Mouse (Mus musculus) liver, embryonic 11.5 days (tissue): ENCODE data around the gene Slc25a31. TPM values are rescaled to one million over a fixed set of nuclear protein-coding genes. Genes with fewer than 3 reads are reported as not detected.

ENCODE experiments used
- ATAC-seq: fragments of 200-750 bp; cut with Nextera tagmentation; replicated peaks from 2 replicates; pipeline ENCODE4 v1.8.0; 2017; ENCODE audit warnings: moderate number of reproducible peaks, mild to moderate bottlenecking, moderate TSS enrichment, moderate library complexity; ENCODE audit not compliant: low FRiP score
- DNase-seq: peaks from one replicate; pipeline ENCODE4 v3.0.0-alpha.2; 2017; ENCODE audit warnings: low spot score
- H3K27ac ChIP-seq: fragments of 300-500 bp; sonication (generic); 2 replicates; pipeline ENCODE4 v1.5.1; 2014; ENCODE audit warnings: mild to moderate bottlenecking, low read depth, low read length, control low read depth
- H3K27me3 ChIP-seq: fragments of 300-500 bp; sonication (generic); replicated peaks from 2 replicates; pipeline ENCODE4 v1.6.1; 2014; ENCODE audit warnings: low read length, mixed read lengths; ENCODE audit not compliant: control insufficient read depth, insufficient read depth
- H3K36me3 ChIP-seq: fragments of 300-500 bp; sonication (generic); 2 replicates; pipeline ENCODE4 v1.6.1; 2014; ENCODE audit warnings: mild to moderate bottlenecking, low read length, moderate library complexity, mixed read lengths; ENCODE audit not compliant: control insufficient read depth, insufficient read depth
- H3K4me1 ChIP-seq: fragments of 300-500 bp; sonication (generic); replicated peaks from 2 replicates; pipeline ENCODE4 v1.6.1; 2014; ENCODE audit warnings: low read length, mixed read lengths; ENCODE audit not compliant: control insufficient read depth, insufficient read depth
- H3K4me2 ChIP-seq: fragments of 300-500 bp; sonication (generic); 2 replicates; pipeline ENCODE4 v1.6.1; 2014; ENCODE audit warnings: mild to moderate bottlenecking, control low read depth, moderate library complexity
- H3K4me3 ChIP-seq: fragments of 300-500 bp; sonication (generic); 2 replicates; pipeline ENCODE4 v1.5.1; 2014; ENCODE audit warnings: low read depth, low read length, control low read depth
- H3K9ac ChIP-seq: fragments of 300-500 bp; sonication (generic); 2 replicates; pipeline ENCODE4 v1.6.1; 2014; ENCODE audit warnings: low read depth, low read length, control low read depth
- H3K9me3 ChIP-seq: fragments of 300-500 bp; sonication (generic); 2 replicates; pipeline ENCODE4 v1.6.1; 2016; ENCODE audit warnings: low read length, inconsistent platforms, mixed read lengths; ENCODE audit not compliant: control insufficient read depth
- WGBS: fragments of 180-500 bp; shearing (Covaris S2); extraction: QIAGEN DNeasy Blood & Tissue Kit; methylation state at CpG from one replicate; pipeline ENCODE4 v1.1.7; 2014; 5-methylcytosine and 5-hydroxymethylcytosine counted together
- polyA plus RNA-seq: library from polyadenylated mRNA; unstranded; fragments of >200 nt; fragmentation: Nextera tagmentation; extraction: Ambion mirVana; gene quantifications from 2 replicates; pipeline ENCODE4 v1.2.1, GENCODE M21; 2014

Gene Slc25a31
- polyA plus RNA-seq, 1 experiment from 2014 or later, result 0.12 TPM

- DNase-seq (no peak), ATAC-seq (peak; percentile 44)
- Histone ChIP-seq H3K9me3 (no peaks in the 10 kb centered on the region), H3K4me3 (peak overlapping the region; percentile 86), H3K36me3 (no peaks in the 10 kb centered on the region), H3K27me3 (no peaks in the 10 kb centered on the region), H3K4me1 (peaks cover 7% of the 10 kb centered on the region; the same call in 1 of the 2 replicates), H3K4me2 (peak overlapping the region; percentile 98), H3K9ac (peak overlapping the region; percentile 82), H3K27ac (peak overlapping the region; percentile 87)
- WGBS, result 5% methylated on average over 35 of the region's 37 CpGs
Measured at GRCm38 (mm10) chr3:40745661-40746547, 37.2 kb downstream of the Slc25a31 start.

DNA sequence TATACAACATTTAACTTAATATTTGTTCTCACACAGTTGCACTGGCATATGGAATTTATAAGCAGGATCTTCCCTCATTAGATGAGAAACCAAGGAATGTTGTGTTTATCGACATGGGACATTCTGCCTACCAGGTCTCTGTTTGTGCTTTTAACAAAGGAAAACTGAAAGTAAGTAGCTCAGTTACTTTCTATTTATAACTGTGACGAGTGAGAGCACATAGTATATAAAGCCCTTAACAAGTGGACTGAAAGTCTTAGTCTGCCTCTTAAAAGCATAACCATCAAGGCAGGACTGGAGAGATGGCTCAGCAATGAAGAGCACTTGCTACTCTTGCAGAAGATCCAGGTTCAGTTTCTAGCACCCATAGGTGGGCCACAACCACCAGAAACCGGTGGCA lies 52.1 kb downstream of the Slc25a31 start:
- H3K27me3 ChIP-seq, result no peaks in the 10 kb centered on the region
- no peak for DNase-seq
- H3K27ac ChIP-seq, result no peak overlapping the region
- no peaks in the 10 kb centered on the region for H3K4me1 ChIP-seq
- H3K36me3 ChIP-seq, result peaks cover 3% of the 10 kb centered on the region; the same call in 1 of the 2 replicates
- H3K4me2 ChIP-seq, result no peak overlapping the region
- no peak overlapping the region for H3K4me3 ChIP-seq
- WGBS, result 88% methylated on average over 3 of the region's 3 CpGs
- no peak overlapping the region for H3K9ac ChIP-seq
- H3K9me3 ChIP-seq, result no peaks in the 10 kb centered on the region
- no peak for ATAC-seq

- H3K4me1 ChIP-seq, result no peaks in the 10 kb centered on the region
- H3K9me3 ChIP-seq, result no peaks in the 10 kb centered on the region
- no peak for ATAC-seq
- DNase-seq, result no peak
- H3K4me3 ChIP-seq, result no peak overlapping the region
- H3K27ac ChIP-seq, result no peak overlapping the region
- no peak overlapping the region for H3K9ac ChIP-seq
- WGBS, result 83% methylated on average over 2 of the region's 2 CpGs
- H3K36me3 ChIP-seq, result peaks cover 3% of the 10 kb centered on the region; the same call in 1 of the 2 replicates
- H3K27me3 ChIP-seq, result no peaks in the 10 kb centered on the region
- H3K4me2 ChIP-seq, result no peak overlapping the region
Measured at GRCm38 (mm10) chr3:40761312-40761711, 52.7 kb downstream of the Slc25a31 start.

Other genes starting within 250 kb of the Slc25a31 start
- 3.1 and 3.6 TPM in 2 replicates for gene Intu, start 177.6 kb upstream of the Slc25a31 start, polyA plus RNA-seq
- 22.4 and 25.9 TPM in 2 replicates for gene Hspa4l, start 35.6 kb downstream of the Slc25a31 start, polyA plus RNA-seq
- 72.8 and 77.1 TPM in 2 replicates for gene Plk4, start 91.2 kb downstream of the Slc25a31 start, polyA plus RNA-seq
- 6.1 and 8.3 TPM in 2 replicates for gene Mfsd8, start 138.0 kb downstream of the Slc25a31 start, polyA plus RNA-seq
- 7.7 and 8.1 TPM in 2 replicates for gene Abhd18, start 138.1 kb downstream of the Slc25a31 start, polyA plus RNA-seq
- 0.16 and 0.42 TPM in 2 replicates for gene 1700034I23Rik, start 193.7 kb downstream of the Slc25a31 start, polyA plus RNA-seq
- gene Larp1b, start 241.0 kb downstream of the Slc25a31 start, polyA plus RNA-seq, result 9.9 and 10.2 TPM in 2 replicates